Mouse (Mus musculus): Measurements from ENCODE around the gene Gm10762.

GRCm38 (mm10) chr2:128968475-128969083 lies 1.1 kb upstream of the Gm10762 start:
- TF ChIP-seq TAL1 (IDR thresholded peaks at IDR 0.05; ENCODE audit: low read length) = no peak
- no peak for TF ChIP-seq GATA1 (IDR thresholded peaks at IDR 0.05; ENCODE audit: low read length)
